Mouse (Mus musculus): ENCODE measurements around the gene Ppp1r37. TPM values are rescaled to one million over a fixed set of nuclear protein-coding genes. Genes with fewer than 3 reads are reported as not detected.

Gene Ppp1r37
- total RNA-seq, 1 experiment = 25.3 TPM

DNA sequence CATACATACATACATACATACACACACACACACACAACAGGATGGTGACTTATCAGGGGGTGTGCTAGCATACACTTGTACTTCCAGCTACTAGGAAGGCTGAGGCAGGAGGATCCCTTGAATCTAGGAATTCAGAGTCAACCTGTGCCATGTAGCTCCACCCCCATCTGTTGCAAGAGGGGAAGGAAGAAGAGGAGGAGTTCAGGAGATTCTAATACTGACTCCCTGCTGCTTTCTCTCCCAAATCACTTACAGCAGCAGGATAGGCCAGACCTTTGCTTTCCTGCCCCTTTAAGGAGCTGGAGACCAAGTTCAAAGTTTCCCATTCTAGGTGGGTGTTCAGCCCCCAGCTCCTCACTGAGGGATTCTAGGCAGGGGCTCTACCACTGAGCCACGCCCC is 77.4 kb downstream of the Ppp1r37 start:
- Histone ChIP-seq H3K4me1 (ENCODE audit: control insufficient read depth in 2 of 2, insufficient read depth in 2 of 2, low read length in 2 of 2, poor library complexity in 1 of 2) (0 out of 4 replicates have a peak, but pooled peaks cover 0 to 5% of the 10 kb centered on the region in 2 experiments), H3K4me3 (ENCODE audit: insufficient read depth in 1 of 2, low read depth in 1 of 2, low read length in 2 of 2, poor library complexity in 1 of 2, severe bottlenecking in 1 of 2) (no peak overlapping the region), H3K27ac (ENCODE audit: insufficient read depth, low read depth, low read length, poor library complexity, severe bottlenecking) (no peak overlapping the region), H3K36me3 (ENCODE audit: control insufficient read depth, insufficient read depth, low read length, poor library complexity, severe bottlenecking) (no peaks in the 10 kb centered on the region), H3K9ac (ENCODE audit: insufficient read depth, low read depth, low read length, poor library complexity, severe bottlenecking) (no peak overlapping the region), H3K9me3 (ENCODE audit: control insufficient read depth, insufficient read depth, low read depth, low read length) (no peaks in the 10 kb centered on the region)
- no peak for DNase-seq (ENCODE audit: low read depth, low spot score)
- TF ChIP-seq CHD2 (IDR thresholded peaks at IDR 0.05; ENCODE audit: low read depth, low read length) (no peak), ZNF384 (IDR thresholded peaks at IDR 0.05; ENCODE audit: low read depth, low read length) (no peak), MAFK (IDR thresholded peaks at IDR 0.05; ENCODE audit: insufficient read depth, low read depth, low read length) (no peak), ZC3H11A (IDR thresholded peaks at IDR 0.05; ENCODE audit: borderline replicate concordance, low read depth, low read length) (no peak), HCFC1 (IDR thresholded peaks at IDR 0.05; ENCODE audit: borderline replicate concordance, insufficient read depth, low read length) (no peak)
- in situ Hi-C loops (cut with MboI; ENCODE audit: low sequenced_read_pairs in 2 of 2, unreplicated experiment in 2 of 2) = no loop called here

DNA sequence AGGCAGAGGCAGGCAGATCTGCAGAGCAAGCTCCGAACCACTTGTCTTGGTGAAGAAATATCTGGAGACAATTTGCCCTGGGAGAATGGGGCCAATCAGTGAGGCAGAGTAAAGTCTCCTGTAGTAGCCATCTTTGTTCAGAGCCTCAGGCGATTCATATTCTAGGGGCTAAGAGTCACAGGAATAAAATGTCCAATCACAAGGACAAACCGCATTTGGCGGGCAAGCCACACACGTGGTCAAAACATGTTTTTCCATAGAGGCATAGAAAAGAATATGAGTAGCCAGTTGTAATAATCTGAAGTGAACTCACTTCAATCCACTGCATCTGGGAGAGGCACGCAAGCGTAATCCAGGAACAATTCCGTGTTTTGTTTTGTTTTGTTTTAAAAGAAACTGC is 79.6 kb downstream of the Ppp1r37 start:
- Histone ChIP-seq H3K36me3 (ENCODE audit: control insufficient read depth, insufficient read depth, low read length, poor library complexity, severe bottlenecking) (no peaks in the 10 kb centered on the region), H3K27ac (ENCODE audit: insufficient read depth, low read depth, low read length, poor library complexity, severe bottlenecking) (no peak overlapping the region), H3K4me1 (ENCODE audit: control insufficient read depth in 2 of 2, insufficient read depth in 2 of 2, low read length in 2 of 2, poor library complexity in 1 of 2) (0 out of 4 replicates have a peak, but pooled peaks cover 0 to 5% of the 10 kb centered on the region in 2 experiments), H3K9me3 (ENCODE audit: control insufficient read depth, insufficient read depth, low read depth, low read length) (no peaks in the 10 kb centered on the region), H3K9ac (ENCODE audit: insufficient read depth, low read depth, low read length, poor library complexity, severe bottlenecking) (no peak overlapping the region), H3K4me3 (ENCODE audit: insufficient read depth in 1 of 2, low read depth in 1 of 2, low read length in 2 of 2, poor library complexity in 1 of 2, severe bottlenecking in 1 of 2) (no peak overlapping the region)
- no peak for DNase-seq (ENCODE audit: low read depth, low spot score)
- TF ChIP-seq ZC3H11A (IDR thresholded peaks at IDR 0.05; ENCODE audit: borderline replicate concordance, low read depth, low read length) (no peak), ZNF384 (IDR thresholded peaks at IDR 0.05; ENCODE audit: low read depth, low read length) (no peak), MAFK (IDR thresholded peaks at IDR 0.05; ENCODE audit: insufficient read depth, low read depth, low read length) (no peak), HCFC1 (IDR thresholded peaks at IDR 0.05; ENCODE audit: borderline replicate concordance, insufficient read depth, low read length) (no peak), CHD2 (IDR thresholded peaks at IDR 0.05; ENCODE audit: low read depth, low read length) (no peak)
- in situ Hi-C loops (cut with MboI; ENCODE audit: low sequenced_read_pairs in 2 of 2, unreplicated experiment in 2 of 2) = no loop called here

Other genes with a start within 250 kb of the Ppp1r37 start
- 48.0 and 53.2 TPM in 2 replicates for gene Ercc1, start 218.3 kb downstream of the Ppp1r37 start, total RNA-seq (2012; rRNA removed)
- gene Cd3eap, start 203.6 kb downstream of the Ppp1r37 start, total RNA-seq (2012; rRNA removed) = 18.3 and 26.7 TPM in 2 replicates
- gene Ppp1r13l, start 203.3 kb downstream of the Ppp1r37 start, total RNA-seq (2012; rRNA removed) = 5.3 and 7.4 TPM in 2 replicates
- 38.8 and 62.6 TPM in 2 replicates for gene Ercc2, start 181.1 kb downstream of the Ppp1r37 start, total RNA-seq (2012; rRNA removed)
- 10.1 and 19.5 TPM in 2 replicates for gene Klc3, start 159.0 kb downstream of the Ppp1r37 start, total RNA-seq (2012; rRNA removed)
- 0.85 and 1.1 TPM in 2 replicates for gene Ckm, start 158.3 kb downstream of the Ppp1r37 start, total RNA-seq (2012; rRNA removed)
- gene Mark4, start 104.3 kb downstream of the Ppp1r37 start, total RNA-seq (2012; rRNA removed) = 9.9 and 10.3 TPM in 2 replicates
- 0.85 and 2.2 TPM in 2 replicates for gene Exoc3l2, start 99.7 kb downstream of the Ppp1r37 start, total RNA-seq (2012; rRNA removed)
- gene Bloc1s3, start 54.7 kb downstream of the Ppp1r37 start, total RNA-seq (2012; rRNA removed) = 3.1 and 3.4 TPM in 2 replicates
- 33.2 and 56.7 TPM in 2 replicates for gene Trappc6a, start 54.7 kb downstream of the Ppp1r37 start, total RNA-seq (2012; rRNA removed)
- 0.54 and 0.79 TPM in 2 replicates for gene Nkpd1, start 45.2 kb downstream of the Ppp1r37 start, total RNA-seq (2012; rRNA removed)
- 32.2 and 35.3 TPM in 2 replicates for gene Zfp296, start 14.2 kb upstream of the Ppp1r37 start, total RNA-seq (2012; rRNA removed)
- gene Gemin7, start 14.5 kb upstream of the Ppp1r37 start, total RNA-seq (2012; rRNA removed) = 42.1 and 54.2 TPM in 2 replicates
- 52.7 and 83.4 TPM in 2 replicates for gene Clasrp, start 41.4 kb upstream of the Ppp1r37 start, total RNA-seq (2012; rRNA removed)
- 13.9 and 15.1 TPM in 2 replicates for gene Relb, start 66.4 kb upstream of the Ppp1r37 start, total RNA-seq (2012; rRNA removed)
- gene Clptm1, start 102.0 kb upstream of the Ppp1r37 start, total RNA-seq (2012; rRNA removed) = 129 and 156 TPM in 2 replicates
- gene Apoc2, start 114.9 kb upstream of the Ppp1r37 start, total RNA-seq (2012; rRNA removed) = not detected in 2 replicates
- gene Gm44805, start 118.3 kb upstream of the Ppp1r37 start, total RNA-seq (2012; rRNA removed) = 0.48 TPM in 1 of 2 replicates, not detected in the other
- 0.27 and 0.48 TPM in 2 replicates for gene Apoc4, start 118.4 kb upstream of the Ppp1r37 start, total RNA-seq (2012; rRNA removed)
- 72.3 and 106 TPM in 2 replicates for gene Apoc1, start 129.6 kb upstream of the Ppp1r37 start, total RNA-seq (2012; rRNA removed)
- 683 and 2,144 TPM in 2 replicates for gene Apoe, start 136.1 kb upstream of the Ppp1r37 start, total RNA-seq (2012; rRNA removed)
- gene Tomm40, start 152.4 kb upstream of the Ppp1r37 start, total RNA-seq (2012; rRNA removed) = 342 and 366 TPM in 2 replicates
- 241 and 392 TPM in 2 replicates for gene Nectin2, start 187.4 kb upstream of the Ppp1r37 start, total RNA-seq (2012; rRNA removed)
- gene Bcam, start 207.9 kb upstream of the Ppp1r37 start, total RNA-seq (2012; rRNA removed) = 167 and 309 TPM in 2 replicates
- gene Cblc, start 233.7 kb upstream of the Ppp1r37 start, total RNA-seq (2012; rRNA removed) = 3.5 and 6.6 TPM in 2 replicates